Mouse (Mus musculus) small intestine, adult 2 months (tissue): Measurements from ENCODE around the gene Bcl2. TPM values are rescaled to one million over a fixed set of nuclear protein-coding genes. Genes with fewer than 3 reads are reported as not detected.

Experiments
- H3K27ac ChIP-seq: fragments of 200-500 bp; 2 replicates; pipeline ENCODE4 v1.5.1; 2012; ENCODE audit warnings: low read depth, low read length, control low read depth, inconsistent platforms; ENCODE audit not compliant: insufficient read depth
- H3K27me3 ChIP-seq: fragments of 200-500 bp; 2 replicates; pipeline ENCODE4 v1.6.1; 2012; ENCODE audit warnings: mild to moderate bottlenecking, moderate library complexity, low read length, inconsistent platforms; ENCODE audit not compliant: control insufficient read depth, insufficient read depth
- H3K36me3 ChIP-seq: fragments of 200-500 bp; 2 replicates; pipeline ENCODE4 v1.6.1; 2012; ENCODE audit warnings: mild to moderate bottlenecking, low read length, control low read depth, inconsistent platforms; ENCODE audit not compliant: control insufficient read depth, insufficient read depth
- H3K4me1 ChIP-seq: fragments of 200-500 bp; 2 replicates; pipeline ENCODE4 v1.6.1; 2012; ENCODE audit warnings: low read length, inconsistent platforms, mixed read lengths; ENCODE audit not compliant: control insufficient read depth, insufficient read depth, insufficient read length
- H3K4me3 ChIP-seq: fragments of 200-500 bp; 2 replicates; pipeline ENCODE4 v1.5.1; 2012; ENCODE audit warnings: low read depth, mild to moderate bottlenecking, control low read depth, inconsistent platforms, low read length, moderate library complexity
- CTCF ChIP-seq: fragments of 200-500 bp; IDR thresholded peaks from 2 replicates; pipeline ENCODE4 v1.5.1; 2012; ENCODE audit warnings: low read depth, mild to moderate bottlenecking, control low read depth, inconsistent platforms, low read length, moderate library complexity, mixed read lengths; ENCODE audit not compliant: insufficient replicate concordance, insufficient read length; ENCODE audit errors: extremely low read depth
- POLR2A ChIP-seq: fragments of 200-500 bp; IDR thresholded peaks from 2 replicates; pipeline ENCODE4 v1.6.1; 2012; ENCODE audit warnings: low read depth, mild to moderate bottlenecking, control low read depth, inconsistent platforms, low read length, moderate library complexity
- WGBS: fragments of 180-500 bp; shearing (Covaris S2); methylation state at CpG from one replicate; pipeline ENCODE4 v1.1.7; 2018; 5-methylcytosine and 5-hydroxymethylcytosine counted together
- polyA plus RNA-seq: library from polyadenylated mRNA; depleted of rRNA; stranded (reverse); fragments of >200 nt; gene quantifications from 2 replicates; pipeline ENCODE4 v1.2.3, GENCODE M21; 2012; rRNA removed

Bcl2 gene
- polyA plus RNA-seq, result 1.1 and 1.5 TPM in 2 replicates

- H3K4me3 ChIP-seq, result peak within 1 kb of the TSS; percentile 87
- H3K4me1 ChIP-seq, result peaks cover 5% of the 10 kb centered on the region
- H3K27me3 ChIP-seq, result no peaks in the 10 kb centered on the region
- H3K36me3 ChIP-seq, result no peaks in the 10 kb centered on the region
- H3K27ac ChIP-seq, result peak within 1 kb of the TSS; percentile 42
- under 1% methylated on average over 82 of the region's 95 CpGs for WGBS
- TF ChIP-seq POLR2A (no peak; the same call in 1 of the 2 replicates), CTCF (no peak)
Measured at GRCm38 (mm10) chr1:106713621-106714529, at the start of gene Bcl2. TSS of gene Bcl2 (minus strand) at chr1:106714274.

- TF ChIP-seq CTCF, result no peak
- TF ChIP-seq POLR2A, result no peak
- WGBS, result 82% methylated on average over 3 of the region's 3 CpGs
- H3K36me3 ChIP-seq, result peaks cover under 1% of the 10 kb centered on the region; the same call in 1 of the 2 replicates
- peaks cover 17% of the 10 kb centered on the region for H3K4me1 ChIP-seq
- no peak overlapping the region for H3K4me3 ChIP-seq
- H3K27me3 ChIP-seq, result no peaks in the 10 kb centered on the region
- no peak overlapping the region for H3K27ac ChIP-seq
Measured at GRCm38 (mm10) chr1:106760750-106761149, 46.7 kb upstream of the Bcl2 start.

- TF ChIP-seq POLR2A (peak; percentile 93; the same call in 1 of the 2 replicates), CTCF (no peak)
- no peaks in the 10 kb centered on the region for H3K27me3 ChIP-seq
- H3K4me3 ChIP-seq, result peak within 1 kb of the TSS; percentile 87
- H3K4me1 ChIP-seq, result peaks cover 17% of the 10 kb centered on the region
- under 1% methylated on average over 51 of the region's 51 CpGs for WGBS
- H3K36me3 ChIP-seq, result peaks cover 2% of the 10 kb centered on the region; the same call in 1 of the 2 replicates
- peak within 1 kb of the TSS; percentile 88 for H3K27ac ChIP-seq
Measured at GRCm38 (mm10) chr1:106759572-106760435, 45.7 kb upstream of the Bcl2 start, which contains the start of gene Kdsr. TSS of gene Kdsr (minus strand) at chr1:106759727.

GRCm38 (mm10) chr1:106758734-106759571 is 44.9 kb upstream of the Bcl2 start:
- WGBS, result under 1% methylated on average over 34 of the region's 34 CpGs
- Histone ChIP-seq H3K27ac (peak overlapping the region; percentile 88), H3K36me3 (peaks cover 4% of the 10 kb centered on the region; the same call in 1 of the 2 replicates)

GRCm38 (mm10) chr1:106756633-106757032 is 42.6 kb upstream of the Bcl2 start:
- peaks cover 17% of the 10 kb centered on the region for H3K4me1 ChIP-seq
- H3K4me3 ChIP-seq, result no peak overlapping the region
- H3K27ac ChIP-seq, result peak overlapping the region; percentile 61
- TF ChIP-seq CTCF (no peak), POLR2A (no peak)
- WGBS, result 30% methylated on average over 4 of the region's 4 CpGs
- peaks cover 9% of the 10 kb centered on the region for H3K36me3 ChIP-seq
- no peaks in the 10 kb centered on the region for H3K27me3 ChIP-seq

More at GRCm38 (mm10) chr1:106758734-106759571, 44.9 kb upstream of the Bcl2 start:
- TF ChIP-seq POLR2A (no peak; the same call in 1 of the 2 replicates), CTCF (no peak)
- Histone ChIP-seq H3K4me1 (peaks cover 17% of the 10 kb centered on the region), H3K4me3 (peak overlapping the region; percentile 87), H3K27me3 (no peaks in the 10 kb centered on the region)

- H3K4me1 ChIP-seq, result peaks cover 7% of the 10 kb centered on the region
- H3K27me3 ChIP-seq, result no peaks in the 10 kb centered on the region
- H3K36me3 ChIP-seq, result peaks cover 14% of the 10 kb centered on the region
- no peak for TF ChIP-seq POLR2A
- no peak for TF ChIP-seq CTCF
- H3K27ac ChIP-seq, result no peak overlapping the region
- H3K4me3 ChIP-seq, result no peak overlapping the region
- 32% methylated on average over 5 of the region's 5 CpGs for WGBS
Measured at GRCm38 (mm10) chr1:106752013-106752412, 37.9 kb upstream of the Bcl2 start.
